Mouse (Mus musculus) heart, embryonic 15.5 days (tissue): ENCODE measurements around the gene 1110051M20Rik. TPM values are rescaled to one million over a fixed set of nuclear protein-coding genes. Genes with fewer than 3 reads are reported as not detected.

Experiments used
- ATAC-seq: fragments of 200-750 bp; cut with Nextera tagmentation; replicated peaks from 2 replicates; pipeline ENCODE4 v1.8.0; 2017; ENCODE audit warnings: low read depth, moderate TSS enrichment; ENCODE audit not compliant: insufficient number of reproducible peaks, insufficient read depth, low FRiP score
- H3K27ac ChIP-seq: fragments of 300-500 bp; sonication (generic); 2 replicates; pipeline ENCODE4 v1.5.1; 2015; ENCODE audit warnings: mild to moderate bottlenecking, inconsistent platforms
- H3K27me3 ChIP-seq: fragments of 300-500 bp; sonication (generic); 2 replicates; pipeline ENCODE4 v1.6.1; 2015; ENCODE audit warnings: inconsistent platforms
- H3K36me3 ChIP-seq: fragments of 300-500 bp; sonication (generic); 2 replicates; pipeline ENCODE4 v1.6.1; 2015; ENCODE audit warnings: mild to moderate bottlenecking, inconsistent platforms
- H3K4me1 ChIP-seq: fragments of 300-500 bp; sonication (generic); replicated peaks from 2 replicates; pipeline ENCODE4 v1.6.1; 2015; ENCODE audit warnings: inconsistent platforms
- H3K4me2 ChIP-seq: fragments of 300-500 bp; sonication (generic); 2 replicates; pipeline ENCODE4 v1.6.1; 2015; ENCODE audit warnings: inconsistent platforms, mild to moderate bottlenecking, moderate library complexity
- H3K4me3 ChIP-seq: fragments of 300-500 bp; sonication (generic); 2 replicates; pipeline ENCODE4 v1.5.1; 2015; ENCODE audit warnings: mild to moderate bottlenecking, inconsistent platforms
- H3K9ac ChIP-seq: fragments of 300-500 bp; sonication (generic); 2 replicates; pipeline ENCODE4 v1.6.1; 2015; ENCODE audit warnings: mild to moderate bottlenecking, inconsistent platforms
- H3K9me3 ChIP-seq: fragments of 300-500 bp; sonication (generic); replicated peaks from 2 replicates; pipeline ENCODE4 v1.6.1; 2016; ENCODE audit warnings: inconsistent platforms
- WGBS: fragments of 180-500 bp; shearing (Covaris S2); methylation state at CpG from one replicate; pipeline ENCODE4 v1.1.7; 2015; ENCODE audit warnings: mixed read lengths; 5-methylcytosine and 5-hydroxymethylcytosine counted together
- polyA plus RNA-seq: library from polyadenylated mRNA; unstranded; fragments of >200 nt; fragmentation: Nextera tagmentation; extraction: Ambion mirVana; gene quantifications from 2 replicates; pipeline ENCODE4 v1.2.1, GENCODE M21; 2015

1110051M20Rik gene
- polyA plus RNA-seq, 1 experiment from 2014 or later, result 34.8 TPM

DNA sequence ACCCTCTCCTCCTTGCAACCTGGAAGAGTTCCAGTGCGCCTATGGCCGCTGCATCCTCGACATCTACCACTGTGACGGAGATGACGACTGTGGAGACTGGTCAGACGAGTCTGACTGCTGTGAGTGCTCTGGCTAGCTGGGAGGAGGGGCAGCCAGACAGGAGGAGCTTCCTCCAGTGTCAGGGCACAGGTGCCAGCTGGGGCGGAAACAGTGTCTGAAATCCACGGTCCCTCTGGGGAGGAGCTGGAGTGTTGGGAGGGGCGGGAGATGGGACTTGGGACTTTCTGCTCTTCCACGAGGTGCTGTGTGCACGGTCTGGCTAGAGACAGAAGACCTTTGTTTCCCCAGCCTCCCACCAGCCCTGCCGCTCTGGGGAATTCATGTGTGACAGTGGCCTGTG, 29.9 kb upstream of the 1110051M20Rik start:
- H3K9ac ChIP-seq, result no peak overlapping the region
- ATAC-seq, result no peak
- H3K9me3 ChIP-seq, result no peaks in the 10 kb centered on the region
- no peaks in the 10 kb centered on the region for H3K27me3 ChIP-seq
- 73% methylated on average over 12 of the region's 12 CpGs for WGBS
- peaks cover 40% of the 10 kb centered on the region for H3K36me3 ChIP-seq
- H3K27ac ChIP-seq, result no peak overlapping the region
- H3K4me3 ChIP-seq, result no peak overlapping the region
- H3K4me2 ChIP-seq, result no peak overlapping the region
- H3K4me1 ChIP-seq, result peaks cover 17% of the 10 kb centered on the region

DNA sequence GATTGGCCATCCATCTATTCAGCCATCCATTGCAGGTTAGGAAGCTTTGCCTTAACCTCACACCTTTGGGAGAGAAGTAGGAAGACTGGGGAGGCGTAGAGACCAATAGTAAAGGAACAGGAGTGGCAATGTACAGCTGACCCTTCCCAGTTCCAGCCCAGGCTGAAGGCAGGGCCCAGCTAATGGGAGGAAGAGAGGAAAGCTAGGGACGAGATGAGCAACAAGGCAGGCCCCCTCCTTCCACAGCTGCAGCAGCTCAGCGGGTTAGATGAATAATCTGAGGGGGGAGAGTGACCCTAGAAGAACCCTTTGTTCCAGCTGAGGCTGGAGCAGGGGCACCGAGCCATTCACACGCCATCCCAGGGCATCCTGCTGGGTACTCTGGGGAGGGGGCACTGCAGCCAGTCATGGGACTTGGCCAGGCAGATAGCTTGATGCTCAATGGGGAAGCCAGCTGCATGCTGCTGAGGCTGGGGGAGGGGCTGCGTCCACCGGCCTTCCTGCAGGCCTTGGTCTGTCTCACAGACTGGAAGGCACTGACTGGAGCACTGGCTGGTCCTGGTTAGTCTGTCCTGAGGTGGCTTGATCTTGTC, 25.6 kb upstream of the 1110051M20Rik start:
- Histone ChIP-seq H3K4me2 (no peak overlapping the region), H3K9me3 (no peaks in the 10 kb centered on the region), H3K27ac (no peak overlapping the region), H3K4me3 (no peak overlapping the region), H3K4me1 (peaks cover 2% of the 10 kb centered on the region; the same call in 1 of the 2 replicates), H3K9ac (no peak overlapping the region), H3K27me3 (no peaks in the 10 kb centered on the region), H3K36me3 (peaks cover 15% of the 10 kb centered on the region)
- no peak for ATAC-seq
- 45% methylated on average over 7 of the region's 7 CpGs for WGBS

DNA sequence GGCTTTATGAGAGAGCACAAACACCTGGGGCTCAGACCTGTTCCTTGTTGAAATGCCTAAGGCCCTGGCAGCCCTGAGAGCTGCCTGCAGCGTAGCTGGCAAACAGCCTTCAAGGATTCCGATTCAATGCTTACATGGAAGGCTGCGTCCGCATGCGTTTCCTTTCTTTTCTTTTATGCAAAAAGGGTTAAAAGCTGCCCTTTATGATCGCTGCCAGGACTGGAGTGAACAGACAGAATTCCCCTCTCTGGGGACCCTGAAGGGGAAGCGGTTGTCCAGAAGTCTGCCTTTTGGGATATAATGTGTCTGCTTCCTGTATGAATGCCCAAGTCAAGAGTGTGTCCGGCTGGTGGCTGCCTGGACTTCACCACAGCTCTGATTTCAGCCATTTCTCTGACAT, 23.1 kb upstream of the 1110051M20Rik start:
- Histone ChIP-seq H3K4me2 (no peak overlapping the region), H3K4me1 (peaks cover 12% of the 10 kb centered on the region), H3K27me3 (no peaks in the 10 kb centered on the region), H3K36me3 (no peaks in the 10 kb centered on the region), H3K4me3 (no peak overlapping the region), H3K9me3 (no peaks in the 10 kb centered on the region), H3K27ac (no peak overlapping the region), H3K9ac (no peak overlapping the region)
- 56% methylated on average over 8 of the region's 8 CpGs for WGBS
- no peak for ATAC-seq

DNA sequence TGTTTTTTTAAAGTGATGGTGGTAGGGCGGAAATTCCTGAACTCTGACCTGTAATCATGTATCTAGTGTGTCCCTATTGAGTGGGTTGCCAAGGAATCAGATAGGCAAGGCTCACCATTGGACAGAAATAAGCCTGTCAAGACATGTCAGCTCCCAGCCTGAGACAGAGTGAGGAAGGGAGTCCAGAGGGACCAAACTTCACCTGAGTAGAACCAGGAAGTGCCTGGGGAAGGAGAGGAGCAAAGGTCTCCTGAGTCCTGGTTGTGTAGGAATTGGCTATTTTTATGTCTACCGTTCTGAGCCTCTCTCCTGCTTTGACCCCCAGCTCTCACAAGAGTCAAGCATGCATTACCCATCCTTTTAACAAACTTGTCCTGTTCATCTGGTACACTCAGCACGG, 21.4 kb upstream of the 1110051M20Rik start:
- no peaks in the 10 kb centered on the region for H3K36me3 ChIP-seq
- no peak for ATAC-seq
- H3K4me2 ChIP-seq, result no peak overlapping the region
- WGBS, result 69% methylated on average over 3 of the region's 3 CpGs
- no peak overlapping the region for H3K27ac ChIP-seq
- no peaks in the 10 kb centered on the region for H3K9me3 ChIP-seq
- no peak overlapping the region for H3K9ac ChIP-seq
- H3K4me3 ChIP-seq, result no peak overlapping the region
- no peaks in the 10 kb centered on the region for H3K27me3 ChIP-seq
- H3K4me1 ChIP-seq, result peaks cover 29% of the 10 kb centered on the region

DNA sequence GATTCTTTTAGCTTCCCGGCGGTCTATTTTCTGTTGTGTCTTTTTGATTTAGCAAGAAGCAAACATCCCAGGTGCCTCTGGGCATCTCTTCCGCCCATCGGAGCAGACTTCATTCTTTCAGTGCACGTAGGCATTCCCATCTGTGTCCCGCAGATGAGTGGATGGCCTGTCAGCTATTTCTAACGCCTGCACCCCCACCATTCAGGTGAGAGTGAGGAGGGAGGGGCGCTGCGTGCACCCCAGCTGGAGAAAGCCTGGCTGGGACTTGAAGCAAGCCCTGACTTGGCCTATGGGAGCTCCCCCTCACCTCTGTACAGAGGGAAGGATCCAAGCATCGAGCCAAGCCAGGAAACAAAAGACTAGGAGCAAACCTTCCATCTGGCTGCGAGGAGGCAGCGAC, 18.2 kb upstream of the 1110051M20Rik start:
- Histone ChIP-seq H3K36me3 (no peaks in the 10 kb centered on the region), H3K4me3 (no peak overlapping the region), H3K27ac (peak overlapping the region; percentile 76; the same call in 1 of the 2 replicates), H3K9me3 (no peaks in the 10 kb centered on the region), H3K4me1 (peaks cover 49% of the 10 kb centered on the region), H3K4me2 (peak overlapping the region; percentile 14; the same call in 1 of the 2 replicates), H3K27me3 (no peaks in the 10 kb centered on the region), H3K9ac (no peak overlapping the region)
- no peak for ATAC-seq
- 24% methylated on average over 12 of the region's 12 CpGs for WGBS

DNA sequence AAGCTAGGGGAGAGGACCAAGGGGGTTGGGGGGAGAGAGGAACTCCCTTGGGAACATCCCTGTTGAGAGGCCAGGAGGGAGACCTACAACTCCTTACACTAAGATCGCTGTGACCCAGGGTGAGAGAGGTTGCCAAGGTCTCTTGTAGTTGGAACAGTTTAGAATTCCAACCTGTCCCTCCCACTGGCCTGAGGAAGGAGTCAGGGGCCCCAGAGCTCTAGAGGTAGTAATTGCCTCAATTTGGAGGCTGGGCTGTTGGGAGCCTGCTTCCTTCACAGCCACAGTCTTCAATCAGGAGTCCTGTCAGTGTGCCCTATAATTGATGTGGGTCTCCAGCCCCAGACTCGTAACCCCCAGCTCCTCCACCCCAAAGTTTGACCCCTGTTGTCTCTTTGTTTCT, 17.7 kb upstream of the 1110051M20Rik start:
- Histone ChIP-seq H3K9me3 (no peaks in the 10 kb centered on the region), H3K27ac (peak overlapping the region; percentile 76; the same call in 1 of the 2 replicates), H3K36me3 (no peaks in the 10 kb centered on the region), H3K9ac (no peak overlapping the region), H3K27me3 (no peaks in the 10 kb centered on the region), H3K4me3 (no peak overlapping the region), H3K4me2 (peak overlapping the region; percentile 16; the same call in 1 of the 2 replicates), H3K4me1 (peaks cover 49% of the 10 kb centered on the region)
- WGBS, result 23% methylated on average over 2 of the region's 2 CpGs
- ATAC-seq, result no peak

DNA sequence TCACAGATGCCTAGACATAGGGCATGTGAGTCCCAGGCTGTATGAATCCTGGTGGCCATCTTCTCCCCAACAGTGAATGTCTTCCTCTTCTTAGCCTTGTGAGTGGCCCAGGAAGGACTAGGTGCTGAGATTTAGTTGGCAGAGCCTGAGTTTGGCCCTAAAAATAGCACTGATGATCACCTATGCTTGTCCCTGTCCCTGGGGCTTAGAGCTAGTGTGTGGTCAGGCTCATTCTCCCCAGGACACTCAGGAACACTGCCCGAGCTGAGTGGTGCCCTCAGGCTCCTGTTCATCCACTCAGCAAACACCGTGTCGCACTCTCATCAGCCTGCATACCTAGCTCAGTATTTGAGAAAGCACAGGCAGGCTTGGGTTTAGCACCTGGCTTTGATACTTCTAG, 16.8 kb upstream of the 1110051M20Rik start:
- Histone ChIP-seq H3K9me3 (no peaks in the 10 kb centered on the region), H3K36me3 (no peaks in the 10 kb centered on the region), H3K4me1 (peaks cover 52% of the 10 kb centered on the region), H3K9ac (no peak overlapping the region), H3K27me3 (no peaks in the 10 kb centered on the region), H3K27ac (peak overlapping the region; percentile 76), H3K4me2 (peak overlapping the region; percentile 16; the same call in 1 of the 2 replicates), H3K4me3 (no peak overlapping the region)
- 34% methylated on average over 3 of the region's 3 CpGs for WGBS
- no peak for ATAC-seq

DNA sequence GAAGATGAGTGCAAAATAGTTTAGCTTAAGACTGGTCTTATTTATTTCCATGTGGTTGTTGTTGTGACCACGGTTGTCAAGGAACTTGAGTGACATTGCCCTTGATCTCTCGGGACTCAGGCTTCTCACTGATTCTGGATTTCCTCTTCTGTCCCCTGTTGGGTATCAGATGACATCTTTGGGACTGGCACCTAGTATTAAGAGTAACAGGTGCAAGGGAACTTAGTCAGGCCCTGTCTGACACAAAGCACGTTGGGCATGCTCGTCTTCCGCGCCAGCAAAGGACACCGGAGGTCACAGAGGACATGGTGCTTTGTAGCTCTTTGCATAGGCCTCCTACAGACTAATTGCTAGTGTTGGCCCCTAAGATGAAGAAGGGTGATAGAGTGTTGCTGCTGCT, 16.3 kb upstream of the 1110051M20Rik start:
- 54% methylated on average over 7 of the region's 7 CpGs for WGBS
- H3K9me3 ChIP-seq, result no peaks in the 10 kb centered on the region
- ATAC-seq, result no peak

DNA sequence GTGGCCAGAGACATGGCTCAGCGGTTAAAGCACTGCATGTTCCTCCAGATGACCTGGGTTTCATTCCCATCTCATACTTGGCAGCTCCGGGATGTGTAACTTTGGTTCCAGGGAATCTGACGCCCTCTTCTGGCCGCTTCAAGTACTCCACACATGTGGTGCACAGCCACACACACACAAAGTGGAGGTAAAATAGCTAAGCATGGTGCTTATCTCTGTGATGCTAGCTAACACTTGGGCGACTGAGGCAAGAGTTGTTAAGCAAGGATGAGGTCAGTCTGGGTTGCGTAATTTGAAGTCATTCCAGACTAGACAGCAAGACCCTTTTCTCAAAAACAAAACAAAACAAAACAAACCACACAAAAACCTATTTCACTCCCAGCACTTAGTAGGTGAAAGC, 15.6 kb upstream of the 1110051M20Rik start:
- no peak overlapping the region for H3K9ac ChIP-seq
- H3K27ac ChIP-seq, result peak overlapping the region; percentile 88
- H3K36me3 ChIP-seq, result no peaks in the 10 kb centered on the region
- 0 out of 2 replicates have a peak overlapping the region, but pooled peaks have one; percentile 80 for H3K4me3 ChIP-seq
- no peak for ATAC-seq
- H3K4me2 ChIP-seq, result peak overlapping the region; percentile 95; the same call in 1 of the 2 replicates
- H3K4me1 ChIP-seq, result peaks cover 52% of the 10 kb centered on the region
- no peaks in the 10 kb centered on the region for H3K9me3 ChIP-seq
- 91% methylated on average over 6 of the region's 6 CpGs for WGBS
- H3K27me3 ChIP-seq, result no peaks in the 10 kb centered on the region

More for the DNA sequence above, 16.3 kb upstream of the 1110051M20Rik start:
- peaks cover 52% of the 10 kb centered on the region for H3K4me1 ChIP-seq
- no peak overlapping the region for H3K9ac ChIP-seq
- no peaks in the 10 kb centered on the region for H3K36me3 ChIP-seq
- peak overlapping the region; percentile 76 for H3K27ac ChIP-seq
- no peak overlapping the region for H3K4me3 ChIP-seq
- no peaks in the 10 kb centered on the region for H3K27me3 ChIP-seq
- H3K4me2 ChIP-seq, result no peak overlapping the region

DNA sequence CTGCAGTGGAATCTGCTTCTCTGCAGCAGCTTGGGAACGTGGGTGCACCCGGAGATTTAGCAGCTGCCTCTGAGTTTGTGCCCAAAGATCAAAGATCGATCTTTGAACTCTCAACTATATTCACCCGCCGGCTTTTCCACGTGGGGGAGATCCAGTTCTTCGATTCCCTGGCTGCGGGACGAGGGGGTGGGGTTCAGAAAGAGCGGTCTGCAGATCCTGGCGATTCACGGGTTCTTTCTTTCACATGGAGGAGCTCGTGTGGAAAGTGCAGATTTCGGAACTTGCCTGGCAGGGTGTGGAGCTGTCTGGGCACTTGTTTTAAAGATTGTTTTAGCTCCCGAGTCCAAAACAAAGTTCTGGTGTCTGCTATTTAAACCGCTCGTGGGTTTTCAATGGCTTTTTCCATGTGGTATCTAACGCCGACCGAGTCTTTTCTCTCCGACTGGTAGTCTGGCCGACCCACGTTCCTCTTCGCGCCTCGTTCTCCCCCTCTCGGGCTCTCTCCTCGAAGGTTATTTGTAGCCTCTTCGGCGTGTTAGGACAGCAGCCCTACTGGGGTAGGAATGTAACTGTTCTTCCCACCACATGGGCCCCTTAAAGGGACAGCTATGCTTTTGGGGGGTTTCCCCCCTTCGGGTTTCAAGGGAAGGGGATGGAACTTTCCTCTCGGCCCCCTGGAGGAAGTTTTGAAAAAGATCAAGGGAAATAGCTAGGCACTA, 14.3 kb upstream of the 1110051M20Rik start:
- WGBS, result under 1% methylated on average over 32 of the region's 32 CpGs
- H3K4me1 ChIP-seq, result peaks cover 52% of the 10 kb centered on the region
- H3K27ac ChIP-seq, result peak overlapping the region; percentile 88
- H3K4me3 ChIP-seq, result peak overlapping the region; percentile 80
- no peaks in the 10 kb centered on the region for H3K36me3 ChIP-seq
- H3K9me3 ChIP-seq, result no peaks in the 10 kb centered on the region
- H3K9ac ChIP-seq, result peak overlapping the region; percentile 85
- no peaks in the 10 kb centered on the region for H3K27me3 ChIP-seq
- H3K4me2 ChIP-seq, result peak overlapping the region; percentile 95
- peak; percentile 16; the same call in 1 of the 2 replicates for ATAC-seq

DNA sequence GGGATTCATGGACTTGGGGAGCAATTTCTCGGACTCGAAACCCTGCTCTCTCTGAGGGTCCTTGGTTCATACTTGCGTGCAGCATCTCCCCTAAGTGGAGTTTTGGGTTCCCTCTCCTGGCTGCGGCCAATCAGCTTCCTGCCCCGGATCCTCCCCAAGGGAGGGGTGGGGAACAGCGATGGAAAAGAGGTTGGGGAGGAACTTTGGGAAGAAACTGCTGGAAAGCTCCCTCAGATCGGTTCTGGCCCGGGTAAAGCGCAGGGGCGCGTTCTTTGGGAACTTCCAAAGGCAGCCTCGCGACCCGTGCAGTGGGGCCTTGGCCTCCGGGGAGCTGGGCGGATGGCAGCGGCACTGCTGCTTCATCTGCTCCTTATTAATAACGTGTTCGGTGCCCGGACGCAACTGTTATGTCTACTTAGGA, 13.8 kb upstream of the 1110051M20Rik start:
- whole genome bisulfite sequencing, result under 1% methylated on average over 21 of the region's 21 CpGs
- Histone ChIP-seq H3K4me2 (peak overlapping the region; percentile 95), H3K27ac (peak overlapping the region; percentile 88), H3K36me3 (no peaks in the 10 kb centered on the region), H3K4me1 (peaks cover 49% of the 10 kb centered on the region), H3K4me3 (peak overlapping the region; percentile 80), H3K27me3 (no peaks in the 10 kb centered on the region), H3K9ac (peak overlapping the region; percentile 85), H3K9me3 (no peaks in the 10 kb centered on the region)
- no peak for ATAC-seq
